Mouse (Mus musculus): ENCODE results near the gene Nrgn.

DNA sequence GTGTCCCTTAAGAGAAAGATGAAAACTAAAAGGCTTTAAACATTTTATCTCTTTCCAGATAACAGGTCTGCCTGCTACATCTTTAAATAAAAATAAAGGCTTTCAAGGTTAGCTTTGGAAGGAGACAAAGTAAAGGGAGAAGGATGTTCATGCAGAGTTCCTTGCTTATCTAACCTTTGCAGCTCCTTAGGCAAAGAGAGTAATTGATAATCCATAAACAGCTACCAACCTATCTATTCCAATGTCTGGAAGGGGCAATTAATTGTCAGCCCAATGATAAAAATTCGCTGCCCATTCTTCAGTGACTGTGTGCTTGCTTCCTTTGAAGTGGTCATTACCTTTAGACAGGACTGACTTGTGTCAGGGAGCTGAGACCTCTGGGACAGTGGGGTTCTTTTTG, 11.1 kb upstream of the Nrgn start:
- no peak for TF ChIP-seq POLR2A (IDR thresholded peaks at IDR 0.05; ENCODE audit: low read depth, low read length)
- TF ChIP-seq CTCF (IDR thresholded peaks at IDR 0.05; ENCODE audit: extremely low read depth, insufficient read length, insufficient replicate concordance, low read depth, low read length): no peak

Measured in small intestine, adult 2 months (tissue).